Mouse (Mus musculus) ES-Bruce4 (cell line): ENCODE results near the gene Mrpl42.

Source experiments
- CTCF ChIP-seq: IDR thresholded peaks from one replicate; pipeline ENCODE4 v1.8.1; 2011; ENCODE audit warnings: low read depth, low read length
- EP300 ChIP-seq: IDR thresholded peaks from 2 replicates; pipeline ENCODE4 v1.6.1; 2011; ENCODE audit warnings: low read depth, low read length; ENCODE audit not compliant: insufficient read depth
- POLR2A ChIP-seq: IDR thresholded peaks from one replicate; pipeline ENCODE4 v1.8.1; 2011; ENCODE audit warnings: low read length; ENCODE audit not compliant: insufficient read depth

- TF ChIP-seq CTCF: no peak
- TF ChIP-seq POLR2A: no peak
- TF ChIP-seq EP300: no peak
Observed at GRCm38 (mm10) chr10:95464527-95464926, 37.2 kb downstream of the Mrpl42 start.
